In genomic region chr2:83723346-83723745, GRCm38 (mm10) we compare ENCODE assay signal across 9 mouse cellular contexts. TPM values are rescaled to one million over a fixed set of nuclear protein-coding genes. Genes with fewer than 3 reads are reported as not detected.
DNase-seq lines count a peak whose midpoint lies in the region; ATAC-seq and TF ChIP-seq lines count a peak whose summit lies in the region.
"Had no signal": no experiment of that assay in that cellular context is flagged by ENCODE, and none has a peak within 500 bp of the region (broad histone marks: within the 10 kb centered on the region; RNA-seq: fewer than 3 reads in every experiment).

No protein-coding gene starts in this region.

- H3K9ac ChIP-seq in CH12.LX (ENCODE audit: insufficient read depth, low read depth), result peak overlapping the region; percentile 79
- no peak overlapping the region for H3K9ac ChIP-seq in hindbrain, embryonic 11.5 days (ENCODE audit: low read depth, low read length)

- DNase-seq in heart, embryonic 10.5 days (ENCODE audit: low spot score), result no peak
- no peak for DNase-seq in heart, postnatal 10 days
- no peak for DNase-seq in CH12.LX (ENCODE audit: extremely low read depth)
- no peak for DNase-seq in hindbrain, embryonic 11.5 days (ENCODE audit: low spot score)
- no peak for DNase-seq in spleen, postnatal 36 days (ENCODE audit: low spot score in 2 of 2)
- DNase-seq in spleen, postnatal 10 days (ENCODE audit: low spot score in 2 of 2), result no peak
- no peak for DNase-seq in urinary bladder, postnatal 14 days (ENCODE audit: low spot score)
- DNase-seq: layer of hippocampus, adult 9-11 months had no signal

- peak overlapping the region; percentile 66 for H3K4me2 ChIP-seq in CH12.LX (ENCODE audit: insufficient read depth, low read depth, poor library complexity, severe bottlenecking)
- H3K4me2 ChIP-seq in hindbrain, embryonic 11.5 days (replicated peaks; ENCODE audit: low read depth, low read length), result peak overlapping the region; percentile 73

- TF ChIP-seq RAD21 in CH12.LX (IDR thresholded peaks at IDR 0.05; ENCODE audit: low read depth, low read length), result no peak

- no peaks in the 10 kb centered on the region for H3K27me3 ChIP-seq in heart, embryonic 10.5 days (ENCODE audit: insufficient read depth, poor library complexity, severe bottlenecking)
- no peaks in the 10 kb centered on the region for H3K27me3 ChIP-seq in CH12.LX (replicated peaks)
- H3K27me3 ChIP-seq in hindbrain, embryonic 11.5 days (ENCODE audit: control insufficient read depth, insufficient read depth, low read length), result no peaks in the 10 kb centered on the region

- H3K4me1 ChIP-seq in heart, embryonic 10.5 days, result peaks cover 27% of the 10 kb centered on the region
- H3K4me1 ChIP-seq in CH12.LX (ENCODE audit: control insufficient read depth in 1 of 2, insufficient read depth in 2 of 2), result peaks cover 2 to 21% of the 10 kb centered on the region in 2 experiments; a peak in 3 of 4 replicates
- H3K4me1 ChIP-seq in hindbrain, embryonic 11.5 days (replicated peaks; ENCODE audit: control insufficient read depth, insufficient read depth, low read length), result no peaks in the 10 kb centered on the region

- no peak for TF ChIP-seq CTCF in CH12.LX (conservative IDR thresholded peaks at IDR 0.05 in 1 of 2, IDR thresholded peaks at IDR 0.05 in 1 of 2; ENCODE audit: low read depth in 2 of 2, low read length in 2 of 2)

- no peak for ATAC-seq in hindbrain, embryonic 11.5 days (ENCODE audit: low FRiP score)

- intact Hi-C loops in heart, postnatal 10 days (cut with DNase I), result loop anchor here (2.0 kb wide), 1 partner anchor 21 kb away; no protein-coding TSS in a partner anchor

- H3K79me2 ChIP-seq in CH12.LX (replicated peaks; ENCODE audit: control insufficient read depth, extremely low read depth, insufficient read depth, poor library complexity, severe bottlenecking) (peaks cover 31% of the 10 kb centered on the region), macrophage (ENCODE audit: inconsistent target) (peaks cover 35% of the 10 kb centered on the region)

- H3K4me3 ChIP-seq in heart, embryonic 10.5 days, result peak overlapping the region; percentile 92
- peak overlapping the region; percentile 34 to 94 (median 84) for H3K4me3 ChIP-seq in CH12.LX (replicated peaks in 1 of 3; ENCODE audit: low read depth in 2 of 3, low read length in 2 of 3, poor library complexity in 1 of 3)
- H3K4me3 ChIP-seq in hindbrain, embryonic 11.5 days (ENCODE audit: low read depth, low read length), result peak overlapping the region; percentile 87
- peak overlapping the region; percentile 34; the same call in 1 of the 2 replicates for H3K4me3 ChIP-seq in macrophage (ENCODE audit: inconsistent target)

- dilution Hi-C loops in CH12.LX (cut with MboI; ENCODE audit: extremely low pct_ligation_motif_present, extremely low pct_unique_long_range_greater_than_20kb, low sequenced_read_pairs), result no loop called here

- WGBS in heart, embryonic 10.5 days, result 53% methylated on average over 2 of the region's 2 CpGs
- WGBS in hindbrain, embryonic 11.5 days, result 57% methylated on average over 2 of the region's 2 CpGs
- WGBS in macrophage (ENCODE audit: missing documents), result 60% methylated on average over 2 of the region's 2 CpGs

- in situ Hi-C loops in CH12.LX (cut with MboI; ENCODE audit: low pct_ligation_motif_present, low pct_unique_long_range_greater_than_20kb, low sequenced_read_pairs), result no loop called here

- H3K9me3 ChIP-seq in heart, embryonic 10.5 days, result no peaks in the 10 kb centered on the region
- H3K9me3 ChIP-seq in CH12.LX (replicated peaks; ENCODE audit: low read length), result no peaks in the 10 kb centered on the region
- no peaks in the 10 kb centered on the region for H3K9me3 ChIP-seq in hindbrain, embryonic 11.5 days (ENCODE audit: control insufficient read depth, low read length)

- peak overlapping the region; percentile 96 for H3K27ac ChIP-seq in heart, embryonic 10.5 days
- H3K27ac ChIP-seq in CH12.LX (ENCODE audit: insufficient read depth, low read depth), result no peak overlapping the region
- H3K27ac ChIP-seq in hindbrain, embryonic 11.5 days (ENCODE audit: low read depth, low read length), result no peak overlapping the region
- peak overlapping the region; percentile 77 for H3K27ac ChIP-seq in macrophage

- no peaks in the 10 kb centered on the region for H3K36me3 ChIP-seq in heart, embryonic 10.5 days
- H3K36me3 ChIP-seq in CH12.LX (replicated peaks in 1 of 2; ENCODE audit: control insufficient read depth in 1 of 2, insufficient read depth in 1 of 2, low read length in 1 of 2), result no peaks in the 10 kb centered on the region
- H3K36me3 ChIP-seq in hindbrain, embryonic 11.5 days (ENCODE audit: control insufficient read depth, insufficient read depth, low read length), result no peaks in the 10 kb centered on the region
- no peaks in the 10 kb centered on the region for H3K36me3 ChIP-seq in macrophage (ENCODE audit: inconsistent target)

- no peak for TF ChIP-seq POLR2A in CH12.LX (IDR thresholded peaks at IDR 0.05; ENCODE audit: low read depth, low read length)

- no peak for TF ChIP-seq EP300 in CH12.LX (IDR thresholded peaks at IDR 0.05; ENCODE audit: low read length)

TF ChIP-seq in CH12.LX, 34 proteins besides CTCF, POLR2A, EP300 and RAD21:
- TF ChIP-seq MAX (IDR thresholded peaks at IDR 0.05; ENCODE audit: low read length) (no peak), TBP (conservative IDR thresholded peaks at IDR 0.05; ENCODE audit: low read depth, low read length) (0 out of 2 replicates have a peak, but pooled peaks have one; percentile 22), RCOR1 (conservative IDR thresholded peaks at IDR 0.05; ENCODE audit: low read depth, low read length) (no peak), NELFE (IDR thresholded peaks at IDR 0.05; ENCODE audit: low read depth, low read length) (no peak), CHD1 (IDR thresholded peaks at IDR 0.05; ENCODE audit: low read depth, low read length) (0 out of 2 replicates have a peak, but pooled peaks have one; percentile 7), ZNF384 (IDR thresholded peaks at IDR 0.05; ENCODE audit: low read depth, low read length) (no peak)

RNA-seq across cellular contexts. Expression of gene Itgav, which starts 0.9 kb away (rescaled TPM):
- polyA plus RNA-seq in heart, embryonic 10.5 days (2016; fragmentation: Nextera tagmentation; extraction: Ambion mirVana), result 48.9 and 72.1 TPM in 2 replicates
- total RNA-seq in heart, postnatal 10 days (2021), result 10 to 100 TPM; 53.7 to 56.0 TPM
- total RNA-seq in CH12.LX (2012; rRNA removed) (25.0 and 25.5 TPM in 2 replicates), CH12.LX (2014; rRNA removed) (16.2 and 16.7 TPM in 2 replicates)
- polyA plus RNA-seq in CH12.LX (2012; ENCODE audit: insufficient read length, low read depth) (19.7 and 28.2 TPM in 2 replicates), macrophage (2018) (20.8 to 69.6 TPM (median 21.5 TPM) in 3 replicates)
- 40.3 and 42.8 TPM in 2 replicates for polyA plus RNA-seq in hindbrain, embryonic 11.5 days (2014; fragmentation: Nextera tagmentation; extraction: Ambion mirVana)
- 1,000 to 10,000 TPM in 7 of 26 experiments, 100 to 1,000 TPM in 10, 10 to 100 TPM in 9; 58.6 to 2,232 (median 167) TPM for total RNA-seq in macrophage (2018; cell fraction: chromatin; rRNA removed)
- total RNA-seq in macrophage (2018; cell fraction: cytosol; rRNA removed), result 100 to 1,000 TPM in 4 of 26 experiments, 10 to 100 TPM in 22; 25.1 to 328 (median 50.7) TPM
- total RNA-seq in macrophage (2018; cell fraction: nucleus; rRNA removed), result 1,000 to 10,000 TPM in 1 of 26 experiments, 100 to 1,000 TPM in 22, 10 to 100 TPM in 3; 76.5 to 1,173 (median 223) TPM

Comparison
In these comparisons a context has a peak if more than half of its experiments do, and no peak if none do; other contexts are left out.
1. H3K27ac ChIP-seq: peak in heart, embryonic 10.5 days (single experiment) and macrophage (single experiment); none in CH12.LX (single experiment) and hindbrain, embryonic 11.5 days (single experiment).
2. H3K4me3 ChIP-seq: peak in every context shown above with its lines; median percentile 92 in heart, embryonic 10.5 days; 87 in hindbrain, embryonic 11.5 days; 84 in CH12.LX; 34 in macrophage.